Mouse (Mus musculus) liver, postnatal 0 days (tissue): Measurements from ENCODE around the gene Arhgap20. TPM values are rescaled to one million over a fixed set of nuclear protein-coding genes. Genes with fewer than 3 reads are reported as not detected.
A peak's percentile ranks its signal among the peaks of the same experiment; 100 is the strongest.

ENCODE experiments used
- ATAC-seq: fragments of 200-750 bp; cut with Nextera tagmentation; 2 replicates; pipeline ENCODE4 v1.8.0; 2017; ENCODE audit warnings: mild to moderate bottlenecking, moderate library complexity
- DNase-seq: peaks from one replicate; pipeline ENCODE4 v3.0.0-alpha.2; 2016
- H3K27ac ChIP-seq: fragments of 300-500 bp; sonication (generic); 2 replicates; pipeline ENCODE4 v1.5.1; 2014; ENCODE audit warnings: antibody characterized with exemption, moderate library complexity, mild to moderate bottlenecking, low read depth
- H3K27me3 ChIP-seq: fragments of 300-500 bp; sonication (generic); 2 replicates; pipeline ENCODE4 v1.6.1; 2014; ENCODE audit warnings: low read length, control low read depth, mixed read lengths; ENCODE audit not compliant: insufficient read depth
- H3K36me3 ChIP-seq: fragments of 300-500 bp; sonication (generic); replicated peaks from 2 replicates; pipeline ENCODE4 v1.6.1; 2014; ENCODE audit warnings: mild to moderate bottlenecking, control low read depth, low read length, moderate library complexity, mixed read lengths; ENCODE audit not compliant: insufficient read depth
- H3K4me1 ChIP-seq: fragments of 300-500 bp; sonication (generic); 2 replicates; pipeline ENCODE4 v1.6.1; 2014; ENCODE audit warnings: antibody characterized with exemption, mild to moderate bottlenecking, control low read depth; ENCODE audit not compliant: insufficient read depth
- H3K4me2 ChIP-seq: fragments of 300-500 bp; sonication (generic); 2 replicates; pipeline ENCODE4 v1.6.1; 2014; ENCODE audit warnings: low read depth, mild to moderate bottlenecking, low read length, moderate library complexity, mixed read lengths
- H3K4me3 ChIP-seq: fragments of 300-500 bp; sonication (generic); 2 replicates; pipeline ENCODE4 v1.5.1; 2014; ENCODE audit warnings: low read depth, low read length
- H3K9ac ChIP-seq: fragments of 300-500 bp; sonication (generic); replicated peaks from 2 replicates; pipeline ENCODE4 v1.6.1; 2014; ENCODE audit warnings: mild to moderate bottlenecking, moderate library complexity
- H3K9me3 ChIP-seq: fragments of 300-500 bp; sonication (generic); 2 replicates; pipeline ENCODE4 v1.6.1; 2016; ENCODE audit warnings: mild to moderate bottlenecking, control low read depth, low read length, mixed read lengths
- CTCF ChIP-seq: sonication (generic); IDR thresholded peaks from 2 replicates; pipeline ENCODE4 v1.5.1; 2016; ENCODE audit warnings: antibody characterized with exemption, low read depth
- EP300 ChIP-seq: IDR thresholded peaks from 2 replicates; pipeline ENCODE4 v1.6.1; 2016; ENCODE audit warnings: antibody characterized with exemption, low read depth, mild to moderate bottlenecking
- WGBS: fragments of 180-500 bp; shearing (Covaris S2); extraction: QIAGEN DNeasy Blood & Tissue Kit; methylation state at CpG from one replicate; pipeline ENCODE4 v1.1.7; 2014; ENCODE audit not compliant: insufficient replicate concordance; 5-methylcytosine and 5-hydroxymethylcytosine counted together
- polyA plus RNA-seq: library from polyadenylated mRNA; unstranded; fragments of >200 nt; fragmentation: Nextera tagmentation; extraction: Ambion mirVana; gene quantifications from 2 replicates; pipeline ENCODE4 v1.2.1, GENCODE M21; 2015

Arhgap20 gene
- polyA plus RNA-seq, result 0.01 and 0.02 TPM in 2 replicates

DNA sequence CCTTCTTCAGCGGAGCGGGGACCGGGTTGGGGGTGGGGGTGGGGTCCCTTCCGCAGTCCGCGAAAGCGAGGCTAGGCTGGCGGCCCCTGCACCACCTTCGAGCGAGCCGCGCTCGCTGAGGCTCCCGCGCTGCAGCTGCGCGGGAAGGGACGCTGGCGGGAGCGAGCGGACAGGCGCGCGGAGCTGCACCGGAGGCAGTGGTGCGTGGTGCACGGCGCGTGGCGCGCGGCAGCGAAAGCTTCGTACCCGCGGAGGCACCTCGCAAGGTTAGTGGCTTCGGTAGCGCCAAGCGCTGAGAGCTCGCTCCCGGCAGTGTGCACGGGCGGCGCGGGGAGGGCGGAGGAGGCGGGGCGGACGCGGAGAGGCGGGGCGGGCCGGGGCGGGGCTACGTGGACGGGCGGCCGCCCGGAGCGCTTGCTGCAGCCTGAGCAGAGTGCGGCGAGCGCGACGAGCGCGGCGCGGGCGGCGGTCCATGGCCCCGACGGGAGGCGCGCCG is at the start of gene Arhgap20:
Gene Arhgap20, plus strand, starts transcription at position 417 of the 496 bp plus-strand sequence.
- Histone ChIP-seq H3K36me3 (no peaks in the 10 kb centered on the region), H3K9ac (0 out of 2 replicates have a peak within 1 kb of the TSS, but pooled peaks have one; percentile 27), H3K4me2 (peak within 1 kb of the TSS; percentile 87), H3K27ac (no peak within 1 kb of the TSS), H3K4me3 (peak within 1 kb of the TSS; percentile 61), H3K27me3 (peaks cover 71% of the 10 kb centered on the region), H3K4me1 (peaks cover 14% of the 10 kb centered on the region), H3K9me3 (no peaks in the 10 kb centered on the region)
- DNase-seq, result peak; percentile 75
- ATAC-seq, result peak; percentile 88
- WGBS, result 1% methylated on average over 40 of the region's 77 CpGs
- TF ChIP-seq CTCF, result no peak
- no peak for TF ChIP-seq EP300

GRCm38 (mm10) chr9:51718793-51719192 is 46.3 kb upstream of the Arhgap20 start:
- Histone ChIP-seq H3K9ac (no peak overlapping the region), H3K4me2 (no peak overlapping the region), H3K4me1 (no peaks in the 10 kb centered on the region), H3K4me3 (no peak overlapping the region), H3K36me3 (no peaks in the 10 kb centered on the region), H3K27me3 (peaks cover 8% of the 10 kb centered on the region; the same call in 1 of the 2 replicates), H3K9me3 (no peaks in the 10 kb centered on the region), H3K27ac (no peak overlapping the region)
- no peak for DNase-seq
- ATAC-seq, result no peak
- 67% methylated on average over 3 of the region's 3 CpGs for WGBS
- TF ChIP-seq CTCF (no peak), EP300 (no peak)

DNA sequence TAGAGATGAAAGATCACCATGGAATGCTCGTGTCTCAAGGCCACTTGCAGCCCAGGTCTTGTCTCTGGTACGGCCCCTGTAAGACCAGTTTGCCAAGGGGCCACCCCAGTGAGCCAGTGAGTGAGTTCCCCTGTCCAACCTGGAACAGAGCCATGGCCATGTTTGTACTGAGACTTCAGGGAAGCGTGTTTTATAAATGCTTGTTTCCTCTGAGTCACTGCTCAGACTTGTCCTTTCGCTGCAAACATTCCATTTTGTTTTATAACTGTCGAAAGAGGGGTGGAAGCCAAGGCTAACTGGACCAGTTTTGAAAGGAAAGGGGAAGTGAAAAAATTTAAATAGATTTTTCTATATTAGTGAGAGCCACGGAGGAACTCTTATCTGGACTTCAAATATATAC is 37.2 kb upstream of the Arhgap20 start:
- Histone ChIP-seq H3K4me2 (no peak overlapping the region), H3K27me3 (peaks cover 8% of the 10 kb centered on the region; the same call in 1 of the 2 replicates), H3K9ac (no peak overlapping the region), H3K4me3 (no peak overlapping the region), H3K9me3 (no peaks in the 10 kb centered on the region), H3K27ac (no peak overlapping the region), H3K36me3 (no peaks in the 10 kb centered on the region), H3K4me1 (no peaks in the 10 kb centered on the region)
- DNase-seq (peak; percentile 16), ATAC-seq (no peak)
- WGBS, result 33% methylated on average over 6 of the region's 6 CpGs
- no peak for TF ChIP-seq EP300
- no peak for TF ChIP-seq CTCF

DNA sequence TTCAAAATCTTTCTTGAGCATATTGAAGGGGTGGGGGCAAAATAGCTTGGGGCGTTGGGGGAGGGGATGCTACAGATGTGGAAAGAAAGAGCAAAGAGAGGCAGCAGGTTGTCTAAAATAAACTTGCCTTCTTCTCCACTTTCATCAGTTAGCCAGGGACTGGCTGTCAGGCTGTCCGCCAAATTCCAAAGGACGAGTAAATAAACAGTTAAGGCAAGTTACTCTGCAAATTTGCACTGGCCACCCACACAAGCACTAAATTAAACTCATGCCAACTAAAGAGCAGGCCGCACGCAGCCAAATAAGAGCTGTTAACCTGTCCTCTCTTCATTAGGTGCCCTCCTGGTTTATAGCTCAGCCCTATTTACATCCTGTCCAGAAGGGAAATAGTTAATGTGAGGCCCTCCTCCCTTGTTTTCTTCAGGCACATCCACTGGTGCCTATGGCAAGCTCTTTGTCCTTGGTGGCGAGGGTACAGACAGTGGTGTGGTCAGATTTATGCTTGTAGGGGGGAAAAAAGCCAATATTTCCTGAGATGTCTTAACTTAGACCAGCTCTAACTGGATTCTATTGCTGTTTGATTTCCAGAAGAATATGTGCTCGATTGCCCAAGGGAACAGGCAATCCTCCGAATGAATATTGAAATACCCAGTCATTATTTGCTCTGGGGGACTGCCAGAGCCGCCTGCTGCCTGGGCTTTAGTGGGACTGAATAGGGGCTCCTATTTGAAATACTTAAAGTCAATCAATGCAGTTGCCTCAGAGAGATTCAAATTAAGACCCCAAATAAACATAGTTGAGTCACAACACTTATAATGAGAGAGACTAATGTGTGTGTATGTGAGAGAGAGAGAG is 29.7 kb upstream of the Arhgap20 start:
- Histone ChIP-seq H3K4me1 (peaks cover 5% of the 10 kb centered on the region; the same call in 1 of the 2 replicates), H3K4me3 (no peak overlapping the region), H3K9ac (no peak overlapping the region), H3K36me3 (no peaks in the 10 kb centered on the region), H3K4me2 (peak overlapping the region; percentile 18; the same call in 1 of the 2 replicates), H3K27me3 (0 out of 2 replicates have a peak, but pooled peaks cover 8% of the 10 kb centered on the region), H3K9me3 (0 out of 2 replicates have a peak, but pooled peaks cover 4% of the 10 kb centered on the region), H3K27ac (no peak overlapping the region)
- 47% methylated on average over 9 of the region's 9 CpGs for WGBS
- TF ChIP-seq EP300 (no peak), CTCF (no peak)
- ATAC-seq (peak; percentile 83), DNase-seq (peak; percentile 38)

DNA sequence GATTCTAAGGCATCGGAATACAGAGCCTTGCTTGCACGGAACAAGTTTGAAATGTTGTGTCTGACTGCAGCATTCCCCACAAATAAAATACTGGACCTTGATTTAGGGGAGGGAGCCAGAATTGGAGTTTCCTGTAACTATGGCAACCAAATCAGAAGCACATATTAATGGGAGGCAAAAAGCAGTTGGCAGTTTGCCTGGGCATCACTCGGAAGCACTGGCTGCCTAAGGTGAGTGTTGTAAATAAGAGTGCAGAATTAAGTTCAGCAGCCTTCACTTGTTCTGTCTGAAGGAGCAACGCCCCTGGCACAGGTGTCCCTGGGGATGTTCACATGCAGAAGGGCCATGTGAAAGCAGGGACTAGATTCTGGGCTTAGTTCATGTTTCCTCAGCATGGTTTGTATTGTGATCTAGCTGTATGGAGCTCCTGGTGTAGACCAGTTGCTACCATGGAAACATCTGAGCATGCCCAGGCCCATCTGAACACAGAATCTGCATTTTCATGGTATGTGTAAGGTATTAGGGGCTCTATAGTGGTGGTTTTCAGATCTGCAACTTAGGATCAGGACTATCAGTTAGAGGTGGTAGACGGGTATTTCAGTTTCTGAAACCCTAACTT is 28.3 kb upstream of the Arhgap20 start:
- H3K27ac ChIP-seq, result no peak overlapping the region
- no peak for ATAC-seq
- 71% methylated on average over 5 of the region's 5 CpGs for WGBS
- no peak overlapping the region for H3K9ac ChIP-seq
- peaks cover 5% of the 10 kb centered on the region; the same call in 1 of the 2 replicates for H3K4me1 ChIP-seq
- 0 out of 2 replicates have a peak, but pooled peaks cover 4% of the 10 kb centered on the region for H3K9me3 ChIP-seq
- no peak for TF ChIP-seq EP300
- no peak for TF ChIP-seq CTCF
- no peak for DNase-seq
- peaks cover 12% of the 10 kb centered on the region; the same call in 1 of the 2 replicates for H3K27me3 ChIP-seq
- no peak overlapping the region for H3K4me2 ChIP-seq
- H3K36me3 ChIP-seq, result no peaks in the 10 kb centered on the region
- H3K4me3 ChIP-seq, result no peak overlapping the region

DNA sequence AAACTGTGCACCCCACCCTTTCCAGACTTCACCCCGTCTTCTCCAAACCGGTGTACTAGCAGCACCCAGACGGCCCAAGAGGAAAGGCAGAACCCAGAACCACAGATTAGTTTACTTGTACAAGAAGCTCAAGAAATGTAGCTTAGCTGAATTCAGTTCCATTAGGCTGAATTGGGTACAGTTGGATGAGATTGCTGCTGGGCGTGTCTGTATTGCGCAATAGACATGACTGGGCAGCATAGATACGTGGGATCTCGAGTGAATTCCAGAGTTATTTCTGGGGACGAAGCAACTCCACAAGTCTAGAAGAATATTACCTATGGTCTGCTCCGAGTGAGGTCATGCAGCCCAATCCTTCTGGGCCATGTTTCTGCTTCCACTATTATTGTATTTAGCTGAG is 26.8 kb upstream of the Arhgap20 start:
- Histone ChIP-seq H3K36me3 (no peaks in the 10 kb centered on the region), H3K9me3 (0 out of 2 replicates have a peak, but pooled peaks cover 4% of the 10 kb centered on the region), H3K9ac (no peak overlapping the region), H3K27ac (no peak overlapping the region), H3K4me2 (no peak overlapping the region), H3K4me3 (no peak overlapping the region), H3K4me1 (peaks cover 5% of the 10 kb centered on the region; the same call in 1 of the 2 replicates), H3K27me3 (peaks cover 12% of the 10 kb centered on the region; the same call in 1 of the 2 replicates)
- ATAC-seq (no peak), DNase-seq (no peak)
- 69% methylated on average over 9 of the region's 9 CpGs for WGBS
- TF ChIP-seq CTCF (no peak), EP300 (no peak)
